Mouse (Mus musculus) brain, embryonic 14.5 days (tissue): ENCODE measurements around the gene Gadd45a. TPM values are rescaled to one million over a fixed set of nuclear protein-coding genes. Genes with fewer than 3 reads are reported as not detected.
A peak's percentile ranks its signal among the peaks of the same experiment; 100 is the strongest.

Source experiments
- DNase-seq: peaks from one replicate; pipeline ENCODE4 v3.0.0-alpha.2; 2011; ENCODE audit warnings: low read depth
- CTCF ChIP-seq: fragments of 200-500 bp; IDR thresholded peaks from 2 replicates; pipeline ENCODE4 v1.5.1; 2012; ENCODE audit warnings: inconsistent platforms, mild to moderate bottlenecking, moderate library complexity, borderline replicate concordance; ENCODE audit not compliant: insufficient read depth, insufficient read length; ENCODE audit errors: extremely low read depth
- POLR2A ChIP-seq: fragments of 200-500 bp; IDR thresholded peaks from 2 replicates; pipeline ENCODE4 v1.6.1; 2012; ENCODE audit warnings: mild to moderate bottlenecking, inconsistent platforms, borderline replicate concordance; ENCODE audit not compliant: poor library complexity, insufficient read depth, insufficient read length, severe bottlenecking; ENCODE audit errors: extremely low read depth
- polyA plus RNA-seq: library from polyadenylated mRNA; depleted of rRNA; stranded (reverse); fragments of >200 nt; gene quantifications from 2 replicates; pipeline ENCODE4 v1.2.3, GENCODE M21; 2012

The Gadd45a gene
- polyA plus RNA-seq, 1 experiment: 17.4 TPM

DNA sequence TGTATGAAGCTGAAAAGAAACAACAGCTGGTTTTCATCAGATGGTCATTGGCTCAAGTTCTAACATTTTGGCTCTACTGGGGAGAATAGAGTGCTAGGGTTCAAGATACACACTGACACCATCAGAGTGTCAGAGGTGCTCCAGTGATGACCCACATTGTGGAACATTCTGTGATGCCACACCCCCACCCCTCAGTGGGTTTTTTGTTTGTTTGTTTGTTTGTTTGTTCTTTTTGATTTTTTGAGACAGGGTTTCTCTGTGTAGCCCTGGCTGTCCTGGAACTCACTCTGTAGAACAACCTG, 26.1 kb downstream of the Gadd45a start:
- TF ChIP-seq POLR2A: no peak
- no peak for DNase-seq

DNA sequence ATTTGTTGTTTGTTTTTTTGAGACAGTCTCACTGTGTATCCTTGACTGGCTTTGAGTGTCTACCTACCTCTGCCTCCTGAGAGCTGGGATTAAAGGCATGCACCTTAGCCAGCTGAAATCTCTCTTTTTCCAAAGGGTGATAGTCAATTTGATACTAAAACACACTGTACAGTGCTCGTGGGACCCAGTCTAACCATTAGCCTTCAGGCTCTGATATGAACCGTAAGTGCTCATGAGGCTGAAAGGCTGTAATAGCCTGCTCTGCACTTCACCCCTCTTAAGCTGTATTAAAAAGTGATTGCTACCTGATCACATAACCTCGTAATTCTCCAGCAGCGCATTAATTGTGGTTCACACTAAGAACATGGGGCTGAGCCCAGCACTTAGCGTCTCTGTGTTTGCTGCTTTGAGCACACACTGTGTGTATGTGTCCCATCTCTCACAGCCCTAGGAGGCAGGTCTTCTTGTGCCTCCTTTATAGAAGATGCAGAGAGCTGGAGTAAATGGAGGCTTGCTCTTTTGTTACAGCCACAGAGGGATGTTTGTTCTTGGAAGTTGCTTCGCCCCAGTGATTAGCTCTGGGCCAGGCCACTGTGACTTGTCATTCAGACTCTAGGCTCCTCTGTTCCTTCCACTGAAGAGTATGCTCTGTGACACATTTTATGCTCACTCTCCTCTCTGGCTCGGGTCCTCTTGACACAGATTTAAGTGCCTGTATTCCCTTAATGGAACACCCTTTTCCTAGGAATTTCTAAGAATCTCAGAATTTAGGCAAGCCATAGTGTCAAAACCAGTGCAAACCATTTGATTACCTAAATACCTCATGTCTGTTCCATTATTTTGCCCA, 26.7 kb downstream of the Gadd45a start:
- DNase-seq: peak; percentile 54
- TF ChIP-seq POLR2A: no peak
- TF ChIP-seq CTCF: no peak

DNA sequence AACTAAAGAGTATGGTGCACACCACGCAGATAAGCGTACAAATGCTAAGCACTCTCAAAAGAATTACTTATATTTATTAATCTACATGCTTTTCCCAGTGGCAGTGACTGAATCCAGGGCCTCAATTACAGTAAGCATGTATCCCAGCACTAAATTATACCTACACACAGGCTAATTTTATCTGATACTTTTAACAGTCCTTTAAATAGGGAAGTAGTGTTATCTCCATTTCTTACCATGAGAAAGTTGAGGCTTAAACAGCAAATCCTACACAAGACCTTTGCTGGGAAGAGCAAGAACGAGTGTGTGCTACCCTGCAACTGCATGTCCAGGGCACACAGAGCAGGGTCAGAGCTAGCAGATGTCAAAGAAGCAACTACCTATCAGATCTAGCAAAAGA, 27.4 kb downstream of the Gadd45a start:
- TF ChIP-seq CTCF (no peak), POLR2A (no peak)
- no peak for DNase-seq

DNA sequence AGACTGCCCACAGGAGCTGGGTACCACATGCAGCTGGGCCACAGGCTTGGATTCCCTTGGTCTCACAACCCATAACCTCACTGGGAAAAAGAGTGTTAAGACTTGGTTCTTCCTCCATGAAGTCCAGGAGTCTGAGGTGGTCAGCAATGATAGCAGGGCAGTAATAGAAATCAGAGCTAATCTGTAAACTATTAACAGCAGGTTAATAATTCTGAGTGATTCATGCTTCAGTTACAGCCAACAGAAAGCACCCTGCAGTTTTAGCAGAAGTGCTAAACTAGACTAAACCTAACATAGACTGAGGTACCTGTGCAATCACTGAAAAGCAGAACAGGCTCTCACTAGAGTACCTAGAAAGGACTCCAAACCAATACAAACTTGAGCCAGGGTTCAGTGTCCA, 37.5 kb downstream of the Gadd45a start:
- TF ChIP-seq CTCF (no peak), POLR2A (no peak)
- no peak for DNase-seq

DNA sequence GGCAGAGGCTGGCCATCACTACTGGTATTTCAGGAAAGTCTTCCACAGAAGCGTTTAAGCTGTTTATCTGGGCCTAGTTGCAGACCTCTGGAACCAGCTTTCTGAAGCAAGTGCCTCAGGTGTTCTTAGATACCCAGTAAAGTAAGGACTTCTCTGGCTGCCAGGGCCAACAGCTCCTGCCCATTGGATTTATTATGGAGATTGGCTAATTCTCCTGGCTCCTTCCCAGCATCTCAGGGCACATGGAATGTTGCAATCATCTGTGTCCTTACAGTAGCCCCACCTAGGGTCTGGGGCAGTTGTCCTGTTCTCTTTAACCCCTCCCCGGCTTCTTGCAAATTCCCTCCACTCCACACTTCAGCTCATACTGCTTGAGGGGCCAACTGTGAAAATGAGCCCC, 38.6 kb downstream of the Gadd45a start:
- TF ChIP-seq CTCF (no peak), POLR2A (no peak)

DNA sequence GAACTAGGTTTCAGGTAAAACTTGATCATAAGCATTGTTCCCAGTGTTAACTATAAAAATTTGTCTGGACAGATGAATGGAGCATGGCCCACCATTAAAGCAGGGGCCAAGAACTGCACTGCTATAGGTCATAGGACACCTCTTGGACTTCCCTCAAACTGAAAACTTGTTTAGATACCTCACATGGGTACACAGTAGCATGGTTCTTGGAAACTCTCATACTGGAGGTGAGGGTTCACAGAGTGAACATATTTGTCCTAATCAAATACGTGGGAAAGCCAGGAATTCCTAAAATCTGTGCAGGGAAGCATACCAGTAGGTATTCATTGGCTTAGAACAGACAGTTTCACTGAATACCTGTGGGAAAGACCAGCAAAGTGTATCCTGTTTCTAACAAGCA, 41.0 kb downstream of the Gadd45a start:
- DNase-seq: no peak
- no peak for TF ChIP-seq POLR2A
- no peak for TF ChIP-seq CTCF

More for the DNA sequence above, 38.6 kb downstream of the Gadd45a start:
- no peak for DNase-seq

DNA sequence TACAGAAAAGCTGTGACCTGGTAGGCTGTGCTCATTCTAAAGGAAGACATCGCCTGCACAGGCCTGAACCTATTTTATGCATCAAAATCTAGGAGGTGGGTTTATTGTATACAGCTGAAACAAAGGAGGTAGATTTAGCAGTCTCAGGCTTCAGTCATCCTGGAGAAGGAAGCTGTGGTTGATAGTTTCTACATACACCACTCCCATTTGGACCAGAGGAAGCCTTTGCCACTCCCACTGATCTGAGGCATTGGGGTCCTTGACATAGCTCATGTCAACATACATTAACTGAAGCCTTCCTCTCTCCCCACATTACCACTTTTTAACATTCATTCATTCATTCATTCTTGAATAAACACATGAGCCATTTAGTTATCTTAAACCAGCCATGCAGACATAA, 41.4 kb downstream of the Gadd45a start:
- no peak for TF ChIP-seq CTCF
- no peak for TF ChIP-seq POLR2A
- no peak for DNase-seq

DNA sequence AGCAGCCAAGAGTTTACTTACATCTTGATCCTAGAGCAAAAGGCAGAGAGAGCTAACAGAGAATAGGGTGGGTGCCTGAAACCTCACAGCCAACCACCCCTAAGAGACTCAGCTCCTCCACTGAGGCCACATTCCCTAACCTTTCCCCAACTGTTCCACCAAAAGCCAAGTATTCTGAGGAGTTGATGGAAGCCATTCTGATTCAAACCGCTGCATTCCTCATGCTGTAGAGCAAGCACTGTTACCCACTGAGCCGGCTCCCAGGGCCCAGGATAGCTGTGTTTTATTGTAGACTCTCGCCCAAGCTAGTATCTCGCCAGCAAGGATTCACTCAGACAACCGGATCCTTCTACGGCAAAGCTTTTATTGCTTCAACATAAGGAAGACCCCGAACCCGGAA, 42.3 kb downstream of the Gadd45a start:
- no peak for TF ChIP-seq POLR2A
- no peak for TF ChIP-seq CTCF
- DNase-seq: no peak

DNA sequence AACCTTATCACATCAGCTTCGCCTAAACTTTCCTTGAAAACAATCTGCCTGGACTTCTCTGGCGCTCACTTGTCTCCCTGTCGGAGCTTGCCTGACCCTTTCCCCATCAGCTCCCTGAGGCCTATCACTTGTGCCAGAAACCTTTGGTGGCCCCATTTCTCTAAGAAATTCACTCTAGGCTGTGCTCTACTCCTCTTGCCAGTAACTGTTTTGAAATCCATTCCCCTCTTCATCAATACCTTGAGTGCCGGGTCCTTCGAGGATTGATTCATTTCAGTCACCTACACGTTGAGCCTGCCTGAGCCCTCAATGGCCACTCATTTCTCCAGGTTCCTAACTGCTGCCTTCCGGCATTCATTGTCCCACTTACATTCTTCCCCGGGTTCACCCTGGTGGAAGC, 44.5 kb downstream of the Gadd45a start:
- TF ChIP-seq POLR2A (no peak), CTCF (no peak)

DNA sequence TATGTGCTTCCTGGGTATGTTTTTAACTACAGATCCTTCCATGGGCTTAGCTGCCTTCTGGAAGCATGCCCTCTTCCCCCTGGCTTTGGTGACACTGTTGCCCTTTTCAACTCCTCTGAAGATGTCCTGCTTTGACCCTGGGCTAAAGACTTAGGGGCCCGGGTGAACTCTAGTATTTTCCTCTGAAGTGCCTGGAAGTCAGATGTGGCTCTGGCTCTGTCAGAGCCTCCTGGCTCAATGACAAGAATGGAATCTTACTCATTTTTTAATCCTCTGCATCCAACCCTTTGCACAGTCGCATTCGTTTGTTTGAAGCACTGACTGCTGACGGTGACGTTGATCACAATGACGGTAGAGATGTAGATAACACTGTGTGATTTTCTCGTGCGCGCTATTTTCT, 45.0 kb downstream of the Gadd45a start:
- no peak for TF ChIP-seq CTCF
- DNase-seq: no peak

More for the DNA sequence above, 44.5 kb downstream of the Gadd45a start:
- DNase-seq: no peak

DNA sequence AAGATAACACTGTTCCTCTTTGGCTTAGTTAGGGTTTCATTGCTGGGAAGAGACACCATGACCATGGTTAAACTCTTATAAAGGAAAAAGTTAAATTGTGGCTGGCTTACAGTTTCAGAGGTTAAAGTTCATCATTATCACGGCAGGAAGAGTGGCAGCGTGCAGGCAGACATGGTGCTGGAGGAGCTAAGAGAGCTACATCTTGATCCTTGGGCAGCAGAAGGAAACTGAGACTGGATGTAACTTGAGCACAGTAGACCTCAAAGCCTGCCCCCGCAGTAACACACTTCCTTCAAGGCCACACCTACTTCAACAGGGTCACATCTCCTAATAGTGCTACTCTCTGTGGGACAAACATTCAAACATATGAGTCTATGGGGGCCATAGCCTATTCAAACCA, 47.7 kb downstream of the Gadd45a start:
- DNase-seq: no peak
- no peak for TF ChIP-seq CTCF
- TF ChIP-seq POLR2A: no peak

DNA sequence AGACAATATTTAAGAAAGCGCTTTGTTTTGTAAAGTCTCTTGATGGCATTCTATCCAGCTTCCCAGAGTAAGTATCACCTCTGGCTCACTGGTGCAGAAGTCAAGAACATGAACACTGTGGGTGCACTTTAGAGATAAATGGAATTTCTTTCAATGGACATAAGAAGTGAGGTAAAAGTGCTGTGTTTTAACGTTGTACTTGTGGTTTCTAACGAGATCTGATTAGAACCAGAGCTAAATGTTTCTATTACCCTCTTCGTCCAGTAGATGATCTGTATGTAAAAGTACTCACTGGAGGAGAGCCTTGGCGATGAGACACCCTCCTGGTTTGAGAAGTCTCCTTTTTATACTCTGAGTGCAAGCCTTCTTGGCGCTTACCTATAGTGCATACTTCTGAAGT, 48.2 kb downstream of the Gadd45a start:
- no peak for TF ChIP-seq POLR2A
- TF ChIP-seq CTCF: no peak
- DNase-seq: no peak
